Mouse (Mus musculus): ENCODE measurements at regions not wholly inside any gene's neighbourhood (a gene's known extent, or its start where the extent isn't known, plus 50 kb on each side); places are given as distances from the start of the nearest gene placed in this dataset.
A peak's percentile ranks its signal among the peaks of the same experiment; 100 is the strongest.

DNA sequence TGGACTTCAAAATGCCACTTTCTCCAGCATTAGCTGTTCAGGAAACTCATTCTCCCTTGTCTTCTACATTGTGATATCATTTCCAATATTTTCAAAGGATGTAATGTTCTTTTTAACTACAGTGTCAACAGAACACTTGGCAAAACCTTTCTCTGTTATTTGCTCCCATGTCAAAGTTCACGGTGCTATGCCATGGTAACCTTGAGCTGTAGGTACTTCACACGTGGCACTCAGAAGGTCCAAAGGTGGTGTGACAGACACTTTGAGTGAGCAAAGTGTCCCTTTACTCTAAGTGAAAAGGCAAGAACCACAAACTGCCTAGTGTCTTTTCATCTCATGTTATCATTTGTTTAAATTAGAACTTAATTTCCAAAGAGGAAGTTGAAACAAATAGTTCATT is 53.3 kb upstream of the Tram2 start:
- H3K27me3 ChIP-seq (ENCODE audit: control insufficient read depth, insufficient read depth, low read length) = no peaks in the 10 kb centered on the region
- no peak overlapping the region for H3K9ac ChIP-seq (replicated peaks)
- TF ChIP-seq EP300 (IDR thresholded peaks at IDR 0.05; ENCODE audit: low read depth) (no peak), CTCF (IDR thresholded peaks at IDR 0.05; ENCODE audit: low read depth) (no peak)
- WGBS (ENCODE audit: insufficient replicate concordance) = 53% methylated on average over 2 of the region's 2 CpGs
- no peak overlapping the region for H3K4me2 ChIP-seq (ENCODE audit: low read depth)
- no peaks in the 10 kb centered on the region for H3K4me1 ChIP-seq (replicated peaks; ENCODE audit: control insufficient read depth in 2 of 2, insufficient read depth in 2 of 2, low read length in 1 of 2)
- DNase-seq (ENCODE audit: low read depth in 3 of 3, low spot score in 3 of 3) (peak; percentile 24 to 35 (median 32)), ATAC-seq (ENCODE audit: insufficient read depth) (peak; percentile 56)
- H3K9me3 ChIP-seq (ENCODE audit: control insufficient read depth, low read length) = no peaks in the 10 kb centered on the region; the same call in 1 of the 2 replicates
- H3K36me3 ChIP-seq (replicated peaks; ENCODE audit: control insufficient read depth, insufficient read depth, low read depth) = no peaks in the 10 kb centered on the region
- H3K4me3 ChIP-seq (ENCODE audit: insufficient read depth in 1 of 2, low read depth in 2 of 2, low read length in 2 of 2) = no peak overlapping the region
- no peak overlapping the region for H3K27ac ChIP-seq

DNA sequence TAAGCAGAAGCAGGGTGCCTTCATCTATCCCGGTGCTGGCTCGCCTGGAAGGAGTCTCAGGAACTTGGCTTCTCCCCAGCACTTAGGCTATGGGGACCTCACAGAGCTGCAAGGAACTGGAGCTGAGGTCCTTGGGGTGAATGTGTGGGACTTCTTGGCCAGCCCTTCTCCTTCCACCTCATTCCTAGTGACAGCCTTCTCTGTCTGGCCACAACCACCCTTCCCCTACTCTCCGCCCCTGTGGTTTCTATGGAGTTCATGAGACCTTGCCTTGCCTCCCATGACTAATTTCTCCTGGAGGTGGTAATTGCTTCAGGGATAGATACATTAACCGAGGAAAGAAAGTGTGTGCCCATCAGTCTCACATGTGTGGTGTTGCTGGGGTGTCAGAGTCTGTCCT is 67.9 kb upstream of the Tram2 start:
- no peaks in the 10 kb centered on the region for H3K4me1 ChIP-seq (replicated peaks; ENCODE audit: control insufficient read depth in 2 of 2, insufficient read depth in 2 of 2, low read length in 1 of 2)
- no peak overlapping the region for H3K4me2 ChIP-seq (ENCODE audit: low read depth)
- WGBS (ENCODE audit: insufficient replicate concordance) = 49% methylated on average over 4 of the region's 4 CpGs
- H3K27me3 ChIP-seq (ENCODE audit: control insufficient read depth, insufficient read depth, low read length) = no peaks in the 10 kb centered on the region
- no peak overlapping the region for H3K27ac ChIP-seq
- no peak overlapping the region for H3K4me3 ChIP-seq (ENCODE audit: insufficient read depth in 1 of 2, low read depth in 2 of 2, low read length in 2 of 2)
- H3K9me3 ChIP-seq (ENCODE audit: control insufficient read depth, low read length) = no peaks in the 10 kb centered on the region
- no peaks in the 10 kb centered on the region for H3K36me3 ChIP-seq (replicated peaks; ENCODE audit: control insufficient read depth, insufficient read depth, low read depth)
- TF ChIP-seq EP300 (IDR thresholded peaks at IDR 0.05; ENCODE audit: low read depth) (no peak), CTCF (IDR thresholded peaks at IDR 0.05; ENCODE audit: low read depth) (no peak)
- DNase-seq (ENCODE audit: low read depth in 3 of 3, low spot score in 3 of 3) = no peak
- no peak for ATAC-seq (ENCODE audit: insufficient read depth)
- H3K9ac ChIP-seq (replicated peaks) = no peak overlapping the region

DNA sequence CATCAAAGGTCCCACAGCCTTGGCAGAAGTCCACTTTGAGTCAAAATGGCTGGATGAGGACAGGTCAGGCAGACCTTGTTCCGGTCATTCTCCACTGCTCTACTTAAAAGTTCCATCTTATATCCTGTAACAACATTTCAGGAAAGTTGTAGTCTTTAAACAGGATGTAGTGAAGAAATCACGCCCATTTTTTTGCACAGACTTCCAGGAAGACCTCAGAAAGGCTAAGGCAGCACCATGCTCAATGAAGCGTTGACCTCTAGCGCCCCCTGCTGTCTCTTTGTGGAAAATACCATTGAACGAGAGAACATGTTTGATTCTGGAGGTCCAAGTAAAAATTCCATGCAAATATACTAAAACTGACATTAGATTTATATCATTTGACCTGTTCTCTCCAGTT is 56.6 kb upstream of the Tmem14a start:
- 13% methylated on average over 5 of the region's 5 CpGs for WGBS (ENCODE audit: insufficient replicate concordance)
- Histone ChIP-seq H3K36me3 (replicated peaks; ENCODE audit: control insufficient read depth, insufficient read depth, low read depth) (no peaks in the 10 kb centered on the region), H3K4me2 (ENCODE audit: low read depth) (no peak overlapping the region), H3K27me3 (ENCODE audit: control insufficient read depth, insufficient read depth, low read length) (no peaks in the 10 kb centered on the region), H3K4me1 (replicated peaks; ENCODE audit: control insufficient read depth in 2 of 2, insufficient read depth in 2 of 2, low read length in 1 of 2) (0 out of 4 replicates have a peak, but pooled peaks cover 0 to under 1% of the 10 kb centered on the region in 2 experiments), H3K27ac (no peak overlapping the region), H3K4me3 (ENCODE audit: insufficient read depth in 1 of 2, low read depth in 2 of 2, low read length in 2 of 2) (no peak overlapping the region), H3K9me3 (ENCODE audit: control insufficient read depth, low read length) (no peaks in the 10 kb centered on the region), H3K9ac (replicated peaks) (no peak overlapping the region)
- no peak for ATAC-seq (ENCODE audit: insufficient read depth)
- DNase-seq (ENCODE audit: low read depth in 3 of 3, low spot score in 3 of 3) = peak; percentile 26 to 46 (median 34)
- TF ChIP-seq CTCF (IDR thresholded peaks at IDR 0.05; ENCODE audit: low read depth) (peak; percentile 81), EP300 (IDR thresholded peaks at IDR 0.05; ENCODE audit: low read depth) (no peak)

- Histone ChIP-seq H3K4me2 (ENCODE audit: low read depth) (peak overlapping the region; percentile 45), H3K9ac (replicated peaks) (no peak overlapping the region), H3K9me3 (ENCODE audit: control insufficient read depth, low read length) (no peaks in the 10 kb centered on the region), H3K4me1 (replicated peaks; ENCODE audit: control insufficient read depth in 2 of 2, insufficient read depth in 2 of 2, low read length in 1 of 2) (0 out of 4 replicates have a peak, but pooled peaks cover 0 to 2% of the 10 kb centered on the region in 2 experiments), H3K27ac (no peak overlapping the region), H3K36me3 (replicated peaks; ENCODE audit: control insufficient read depth, insufficient read depth, low read depth) (no peaks in the 10 kb centered on the region), H3K27me3 (ENCODE audit: control insufficient read depth, insufficient read depth, low read length) (no peaks in the 10 kb centered on the region), H3K4me3 (ENCODE audit: insufficient read depth in 1 of 2, low read depth in 2 of 2, low read length in 2 of 2) (peak overlapping the region; percentile 15 to 22; a peak in 2 of 4 replicates)
- ATAC-seq (ENCODE audit: insufficient read depth) = peak; percentile 60
- TF ChIP-seq CTCF (IDR thresholded peaks at IDR 0.05; ENCODE audit: low read depth) (peak; percentile 81), EP300 (IDR thresholded peaks at IDR 0.05; ENCODE audit: low read depth) (no peak)
- DNase-seq (ENCODE audit: low read depth in 3 of 3, low spot score in 3 of 3) = peak; percentile 42 to 47 (median 44)
- 1% methylated on average over 15 of the region's 15 CpGs for WGBS (ENCODE audit: insufficient replicate concordance)
These were observed 52.1 kb upstream of the Tmem14a start for GRCm38 (mm10) chr1:21166287-21166733.

DNA sequence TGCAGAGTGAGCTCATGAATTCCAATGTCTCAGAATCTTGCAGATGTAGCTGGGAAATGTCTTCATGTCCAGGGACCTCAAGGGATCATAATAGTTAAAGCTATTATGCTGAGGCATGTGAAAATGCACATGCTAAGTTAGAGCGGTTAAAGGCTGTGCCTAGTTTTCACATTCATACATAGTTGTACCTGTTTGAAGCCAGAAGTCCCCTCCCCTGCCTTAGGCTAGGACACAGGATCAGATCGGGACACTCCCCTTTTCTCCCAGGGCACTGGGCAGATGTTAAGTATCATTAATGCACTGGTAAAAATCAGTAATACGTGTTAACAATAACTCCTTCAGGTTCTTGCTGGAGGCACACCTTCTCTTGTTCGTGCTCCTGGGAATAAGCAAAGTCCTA is 51.6 kb upstream of the Tmem14a start:
- WGBS (ENCODE audit: insufficient replicate concordance) = 55% methylated on average over 4 of the region's 4 CpGs
- H3K4me3 ChIP-seq (ENCODE audit: insufficient read depth in 1 of 2, low read depth in 2 of 2, low read length in 2 of 2) = 0 out of 4 replicates have a peak overlapping the region, but pooled peaks of 1 of the 2 experiments have one; percentile 15
- H3K36me3 ChIP-seq (replicated peaks; ENCODE audit: control insufficient read depth, insufficient read depth, low read depth) = no peaks in the 10 kb centered on the region
- ATAC-seq (ENCODE audit: insufficient read depth) = no peak
- no peaks in the 10 kb centered on the region for H3K27me3 ChIP-seq (ENCODE audit: control insufficient read depth, insufficient read depth, low read length)
- no peak for TF ChIP-seq CTCF (IDR thresholded peaks at IDR 0.05; ENCODE audit: low read depth)
- H3K4me2 ChIP-seq (ENCODE audit: low read depth) = peak overlapping the region; percentile 45
- 0 out of 4 replicates have a peak, but pooled peaks cover 0 to 2% of the 10 kb centered on the region in 2 experiments for H3K4me1 ChIP-seq (replicated peaks; ENCODE audit: control insufficient read depth in 2 of 2, insufficient read depth in 2 of 2, low read length in 1 of 2)
- no peak overlapping the region for H3K27ac ChIP-seq
- DNase-seq (ENCODE audit: low read depth in 3 of 3, low spot score in 3 of 3) = no peak
- H3K9ac ChIP-seq (replicated peaks) = no peak overlapping the region
- H3K9me3 ChIP-seq (ENCODE audit: control insufficient read depth, low read length) = no peaks in the 10 kb centered on the region

All from liver, embryonic 14.5 days (tissue).